Mouse (Mus musculus) liver, embryonic 15.5 days (tissue): ENCODE measurements around the gene F2rl1. TPM values are rescaled to one million over a fixed set of nuclear protein-coding genes. Genes with fewer than 3 reads are reported as not detected.

Source experiments
- ATAC-seq: fragments of 200-750 bp; cut with Nextera tagmentation; 2 replicates; pipeline ENCODE4 v1.8.0; 2017; ENCODE audit warnings: moderate number of reproducible peaks, mild to moderate bottlenecking, moderate library complexity; ENCODE audit not compliant: insufficient read depth
- H3K27ac ChIP-seq: fragments of 300-500 bp; sonication (generic); replicated peaks from 2 replicates; pipeline ENCODE4 v1.5.1; 2015; ENCODE audit warnings: mild to moderate bottlenecking, inconsistent platforms
- H3K27me3 ChIP-seq: fragments of 300-500 bp; sonication (generic); 2 replicates; pipeline ENCODE4 v1.6.1; 2015; ENCODE audit warnings: mild to moderate bottlenecking, inconsistent platforms
- H3K36me3 ChIP-seq: fragments of 300-500 bp; sonication (generic); replicated peaks from 2 replicates; pipeline ENCODE4 v1.6.1; 2015; ENCODE audit warnings: moderate library complexity, mild to moderate bottlenecking, inconsistent platforms
- H3K4me1 ChIP-seq: fragments of 300-500 bp; sonication (generic); replicated peaks from 2 replicates; pipeline ENCODE4 v1.6.1; 2015; ENCODE audit warnings: inconsistent platforms
- H3K4me2 ChIP-seq: fragments of 300-500 bp; sonication (generic); 2 replicates; pipeline ENCODE4 v1.6.1; 2015; ENCODE audit warnings: moderate library complexity, mild to moderate bottlenecking, inconsistent platforms
- H3K4me3 ChIP-seq: fragments of 300-500 bp; sonication (generic); replicated peaks from 2 replicates; pipeline ENCODE4 v1.5.1; 2015; ENCODE audit warnings: mild to moderate bottlenecking, inconsistent platforms
- H3K9ac ChIP-seq: fragments of 300-500 bp; sonication (generic); 2 replicates; pipeline ENCODE4 v1.6.1; 2015; ENCODE audit warnings: moderate library complexity, mild to moderate bottlenecking, inconsistent platforms
- H3K9me3 ChIP-seq: fragments of 300-500 bp; sonication (generic); replicated peaks from 2 replicates; pipeline ENCODE4 v1.6.1; 2016; ENCODE audit warnings: inconsistent platforms
- WGBS: fragments of 180-500 bp; shearing (Covaris S2); methylation state at CpG from one replicate; pipeline ENCODE4 v1.1.7; 2015; ENCODE audit warnings: mixed read lengths; ENCODE audit not compliant: insufficient replicate concordance; 5-methylcytosine and 5-hydroxymethylcytosine counted together
- polyA plus RNA-seq: library from polyadenylated mRNA; unstranded; fragments of >200 nt; fragmentation: Nextera tagmentation; extraction: Ambion mirVana; gene quantifications from 2 replicates; pipeline ENCODE4 v1.2.1, GENCODE M21; 2015

F2rl1 gene
- polyA plus RNA-seq, 1 experiment from 2014 or later, result 0.47 TPM

DNA sequence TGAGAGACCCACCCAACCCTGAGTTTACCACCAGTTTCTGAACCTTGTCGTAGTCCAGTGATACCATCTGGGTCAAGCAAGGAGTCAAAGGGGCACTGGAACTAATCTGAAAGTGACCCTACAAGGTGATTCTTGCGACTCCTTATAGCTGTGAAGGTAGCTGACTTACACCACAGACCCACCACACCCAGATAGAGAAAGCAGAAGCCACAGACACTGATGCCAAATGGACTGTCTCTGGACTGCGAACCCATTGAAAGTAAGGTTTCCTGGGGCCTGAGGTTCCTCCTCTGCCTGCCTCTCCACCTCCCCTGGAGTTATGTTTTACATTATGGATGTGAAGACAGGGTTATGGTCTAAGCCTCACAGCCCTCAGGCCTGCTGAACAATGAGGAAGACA, 28.4 kb downstream of the F2rl1 start:
- 68% methylated on average over 3 of the region's 3 CpGs for WGBS

DNA sequence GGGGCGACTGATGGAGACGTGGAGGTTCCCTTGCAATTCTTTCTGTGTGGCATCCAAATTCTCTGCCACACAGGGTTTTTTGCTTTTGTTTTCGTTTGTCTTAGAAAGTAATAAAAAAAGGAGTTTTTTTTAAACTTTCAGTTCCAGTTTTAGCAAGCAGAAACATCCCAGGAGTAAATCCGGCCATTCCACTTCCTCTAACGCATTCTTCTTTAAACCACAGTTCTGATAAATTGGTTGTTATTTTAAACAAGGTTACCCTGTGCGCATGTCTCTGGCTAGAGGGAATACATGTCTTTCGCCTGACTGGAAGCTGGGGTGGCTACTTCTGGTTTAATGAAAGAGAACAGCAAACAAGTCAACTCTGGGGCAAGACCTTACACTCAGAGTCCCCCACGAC, 30.2 kb downstream of the F2rl1 start:
- Histone ChIP-seq H3K4me1 (no peaks in the 10 kb centered on the region), H3K9me3 (no peaks in the 10 kb centered on the region), H3K27me3 (no peaks in the 10 kb centered on the region; the same call in 1 of the 2 replicates), H3K27ac (no peak overlapping the region), H3K36me3 (no peaks in the 10 kb centered on the region), H3K4me2 (no peak overlapping the region), H3K9ac (no peak overlapping the region), H3K4me3 (no peak overlapping the region)
- no peak for ATAC-seq
- WGBS, result 39% methylated on average over 8 of the region's 8 CpGs

More for the DNA sequence above, 28.4 kb downstream of the F2rl1 start:
- Histone ChIP-seq H3K36me3 (no peaks in the 10 kb centered on the region), H3K4me1 (no peaks in the 10 kb centered on the region), H3K4me2 (no peak overlapping the region), H3K9me3 (no peaks in the 10 kb centered on the region), H3K27me3 (no peaks in the 10 kb centered on the region), H3K4me3 (no peak overlapping the region), H3K9ac (no peak overlapping the region), H3K27ac (no peak overlapping the region)
- ATAC-seq, result no peak

DNA sequence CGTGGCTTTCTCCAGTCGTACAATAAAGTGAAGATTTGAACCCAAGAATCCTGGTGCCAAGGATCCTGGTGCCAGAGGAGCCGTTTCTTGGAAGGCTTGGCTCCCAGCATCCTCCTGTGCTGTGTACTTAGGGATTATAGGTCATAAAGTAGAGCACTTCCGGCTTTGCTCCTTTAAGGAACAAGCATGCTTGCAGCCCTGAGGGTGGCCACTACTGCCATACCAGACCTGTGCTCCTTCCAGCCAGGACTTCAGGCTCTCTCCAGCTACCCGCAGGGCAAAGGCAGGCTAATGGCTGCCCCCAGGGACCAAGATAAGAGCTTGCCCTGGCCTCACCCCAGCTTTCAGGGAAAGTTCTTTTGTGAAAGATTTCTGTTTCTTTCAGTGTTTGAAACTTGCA, 31.7 kb downstream of the F2rl1 start:
- H3K4me3 ChIP-seq, result no peak overlapping the region
- no peak for ATAC-seq
- H3K27ac ChIP-seq, result no peak overlapping the region
- H3K4me1 ChIP-seq, result no peaks in the 10 kb centered on the region
- H3K27me3 ChIP-seq, result no peaks in the 10 kb centered on the region; the same call in 1 of the 2 replicates
- 52% methylated on average over 5 of the region's 5 CpGs for WGBS
- no peak overlapping the region for H3K9ac ChIP-seq
- no peaks in the 10 kb centered on the region for H3K36me3 ChIP-seq
- no peaks in the 10 kb centered on the region for H3K9me3 ChIP-seq
- H3K4me2 ChIP-seq, result no peak overlapping the region

DNA sequence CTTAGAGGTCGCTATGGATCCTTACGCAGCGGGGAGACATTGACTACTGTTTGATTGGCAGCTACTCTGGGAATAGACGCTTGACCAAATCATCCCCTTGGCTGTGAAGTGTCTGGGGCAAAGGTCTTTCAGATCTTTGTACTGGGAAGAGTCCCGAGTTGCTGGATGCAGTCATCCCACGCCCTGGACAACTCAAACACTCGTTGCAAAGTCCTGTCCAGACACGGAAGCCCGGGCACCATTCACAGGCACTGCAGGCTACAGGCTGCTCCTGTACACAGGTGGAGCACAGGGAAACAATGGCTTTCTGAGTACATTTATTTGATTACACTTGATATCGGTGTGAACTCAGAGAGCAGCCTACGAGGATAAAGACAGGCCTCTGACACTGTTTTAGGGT, 33.7 kb downstream of the F2rl1 start:
- WGBS, result 58% methylated on average over 11 of the region's 11 CpGs
- no peak for ATAC-seq
- Histone ChIP-seq H3K27me3 (peaks cover 5% of the 10 kb centered on the region), H3K9ac (no peak overlapping the region), H3K36me3 (no peaks in the 10 kb centered on the region), H3K4me2 (no peak overlapping the region), H3K9me3 (no peaks in the 10 kb centered on the region), H3K27ac (no peak overlapping the region), H3K4me3 (no peak overlapping the region), H3K4me1 (no peaks in the 10 kb centered on the region)

DNA sequence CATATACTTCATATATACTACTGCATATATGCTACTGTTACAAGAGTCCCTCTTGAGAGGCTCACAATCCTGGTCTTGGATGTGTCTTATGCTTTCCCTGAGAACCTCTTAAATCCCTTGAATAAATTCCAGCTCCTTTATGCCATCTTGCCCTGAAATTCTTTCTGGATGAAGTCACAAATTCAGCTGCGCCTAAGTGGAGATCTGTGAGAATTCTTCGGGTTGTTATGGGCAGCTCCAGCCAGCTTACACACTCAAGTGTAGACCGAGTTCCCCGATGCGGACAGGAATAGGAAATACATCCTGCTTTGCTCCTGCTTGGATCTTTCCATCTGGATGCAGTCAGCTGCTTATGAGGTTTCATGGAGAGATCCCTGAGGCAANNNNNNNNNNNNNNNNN, 40.4 kb downstream of the F2rl1 start:
- no peak overlapping the region for H3K4me3 ChIP-seq
- no peaks in the 10 kb centered on the region for H3K4me1 ChIP-seq
- no peak for ATAC-seq
- no peak overlapping the region for H3K27ac ChIP-seq
- 50% methylated on average over 5 of the region's 5 CpGs for WGBS
- H3K36me3 ChIP-seq, result no peaks in the 10 kb centered on the region
- H3K27me3 ChIP-seq, result peaks cover 17% of the 10 kb centered on the region
- H3K9ac ChIP-seq, result no peak overlapping the region
- no peak overlapping the region for H3K4me2 ChIP-seq
- H3K9me3 ChIP-seq, result no peaks in the 10 kb centered on the region

DNA sequence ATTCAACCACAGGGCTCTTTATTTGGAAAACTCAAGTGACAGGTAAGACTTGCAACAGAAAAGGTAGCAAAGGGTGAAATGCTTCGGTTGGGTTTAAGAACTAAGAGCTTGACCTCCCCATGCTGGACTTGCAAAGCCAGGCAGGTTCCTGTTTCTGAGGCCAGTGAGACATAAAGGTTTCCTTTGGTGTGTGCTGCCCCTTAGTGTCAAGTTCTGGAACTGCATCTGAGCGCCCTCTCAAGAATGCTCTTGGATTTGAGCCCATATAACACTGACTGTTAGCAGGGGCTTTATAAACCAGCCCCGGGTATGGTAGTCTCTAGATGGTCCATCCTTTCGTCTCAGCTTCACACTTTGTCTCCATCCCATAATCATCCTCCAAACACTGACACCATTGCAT, 43.6 kb downstream of the F2rl1 start:
- Histone ChIP-seq H3K4me2 (no peak overlapping the region), H3K27me3 (peaks cover 23% of the 10 kb centered on the region), H3K4me3 (no peak overlapping the region), H3K4me1 (peaks cover 6% of the 10 kb centered on the region; the same call in 1 of the 2 replicates), H3K9ac (no peak overlapping the region), H3K9me3 (no peaks in the 10 kb centered on the region), H3K27ac (no peak overlapping the region), H3K36me3 (no peaks in the 10 kb centered on the region)
- 2% methylated on average over 4 of the region's 4 CpGs for WGBS
- no peak for ATAC-seq

DNA sequence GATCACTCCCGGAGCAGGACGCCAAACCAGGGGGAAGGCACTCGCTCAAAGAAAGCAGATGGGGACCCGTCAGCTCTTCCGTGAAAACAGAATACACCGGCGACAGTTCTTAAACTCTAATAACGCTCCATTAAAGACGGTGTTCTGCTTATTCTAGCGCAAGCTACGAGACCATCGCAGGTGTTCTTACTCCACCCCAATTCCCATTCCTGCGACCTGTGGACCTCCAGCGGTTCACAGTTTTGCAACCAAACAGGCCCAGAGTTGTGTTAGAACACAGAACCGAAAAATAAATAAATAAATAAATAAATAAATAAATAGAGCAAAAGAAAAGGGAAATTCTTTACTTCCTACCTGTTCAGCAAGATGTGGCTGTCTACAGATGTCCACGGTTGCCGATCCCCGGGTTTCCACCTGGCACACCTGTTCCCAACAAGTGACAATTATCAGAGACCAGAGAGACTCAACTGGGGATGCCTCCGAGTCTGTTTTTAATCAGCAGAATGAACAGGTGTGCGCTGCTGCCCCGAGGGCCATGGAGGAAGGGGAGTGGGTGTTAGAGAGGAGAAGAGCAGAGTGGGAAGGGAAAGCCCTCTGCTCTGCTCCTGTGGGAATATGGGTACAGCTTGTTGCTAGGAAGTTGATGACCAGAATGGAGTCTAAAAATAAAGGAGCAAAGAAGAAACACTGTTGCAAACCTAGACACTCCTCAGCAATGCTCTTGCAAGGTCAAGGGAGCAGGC, 46.2 kb downstream of the F2rl1 start, which contains the start of gene S100z:
TSS of gene S100z (minus strand) at position 51 of the 743 bp plus-strand sequence.
- Histone ChIP-seq H3K9me3 (no peaks in the 10 kb centered on the region), H3K27ac (no peak within 1 kb of the TSS), H3K27me3 (peaks cover 17% of the 10 kb centered on the region), H3K36me3 (no peaks in the 10 kb centered on the region), H3K4me2 (no peak within 1 kb of the TSS), H3K4me1 (peaks cover 32% of the 10 kb centered on the region), H3K4me3 (no peak within 1 kb of the TSS), H3K9ac (no peak within 1 kb of the TSS)
- no peak for ATAC-seq
- whole genome bisulfite sequencing, result 83% methylated on average over 21 of the region's 21 CpGs

DNA sequence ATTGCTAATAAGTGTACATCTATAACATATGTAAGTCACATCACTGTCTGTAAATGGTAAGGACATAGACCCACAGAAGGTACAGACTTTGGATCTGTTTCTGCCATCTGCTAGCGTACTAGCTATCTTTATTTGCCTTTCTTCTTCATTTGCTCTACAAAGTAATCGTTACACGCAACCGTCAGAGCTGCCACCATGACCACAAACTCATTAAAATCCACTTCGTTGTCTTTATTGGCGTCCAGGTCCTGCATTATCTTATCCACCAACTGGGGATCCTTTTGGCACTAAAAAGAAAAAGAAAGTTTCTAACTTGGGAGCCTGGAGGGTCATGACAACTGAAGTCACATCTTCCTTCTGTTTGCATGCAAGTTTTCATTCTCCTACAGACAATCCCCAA, 47.9 kb downstream of the F2rl1 start:
- no peaks in the 10 kb centered on the region for H3K9me3 ChIP-seq
- no peak overlapping the region for H3K9ac ChIP-seq
- H3K4me2 ChIP-seq, result no peak overlapping the region
- peaks cover 34% of the 10 kb centered on the region for H3K4me1 ChIP-seq
- 31% methylated on average over 6 of the region's 6 CpGs for WGBS
- H3K27ac ChIP-seq, result no peak overlapping the region
- no peak overlapping the region for H3K4me3 ChIP-seq
- no peaks in the 10 kb centered on the region for H3K36me3 ChIP-seq
- no peak for ATAC-seq
- peaks cover 11% of the 10 kb centered on the region; the same call in 1 of the 2 replicates for H3K27me3 ChIP-seq

DNA sequence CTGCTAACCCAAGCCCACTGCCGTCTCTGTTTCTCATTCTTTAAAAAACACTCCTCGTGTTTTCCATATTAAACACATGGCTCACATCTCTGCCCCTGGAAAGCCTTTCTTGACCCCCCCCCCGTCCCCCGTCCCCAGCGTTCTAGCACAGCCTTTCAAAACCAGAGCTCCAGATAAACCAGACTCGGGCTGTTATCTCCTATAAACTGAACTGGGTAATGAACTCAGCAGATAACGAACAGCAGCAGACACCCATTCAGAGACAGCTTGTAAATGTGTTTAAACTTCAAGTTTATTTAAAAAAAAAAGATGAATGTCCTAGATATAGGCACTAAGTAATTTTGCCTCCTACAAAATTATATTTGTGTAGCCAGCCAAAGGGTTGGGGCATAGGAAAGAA, 49.9 kb downstream of the F2rl1 start:
- Histone ChIP-seq H3K4me1 (peaks cover 34% of the 10 kb centered on the region), H3K9ac (no peak overlapping the region), H3K4me2 (peak overlapping the region; percentile 32), H3K9me3 (no peaks in the 10 kb centered on the region), H3K36me3 (no peaks in the 10 kb centered on the region), H3K4me3 (no peak overlapping the region), H3K27me3 (peaks cover 11% of the 10 kb centered on the region; the same call in 1 of the 2 replicates), H3K27ac (peak overlapping the region; percentile 34; the same call in 1 of the 2 replicates)
- WGBS, result 23% methylated on average over 7 of the region's 7 CpGs
- ATAC-seq, result peak; percentile 63

DNA sequence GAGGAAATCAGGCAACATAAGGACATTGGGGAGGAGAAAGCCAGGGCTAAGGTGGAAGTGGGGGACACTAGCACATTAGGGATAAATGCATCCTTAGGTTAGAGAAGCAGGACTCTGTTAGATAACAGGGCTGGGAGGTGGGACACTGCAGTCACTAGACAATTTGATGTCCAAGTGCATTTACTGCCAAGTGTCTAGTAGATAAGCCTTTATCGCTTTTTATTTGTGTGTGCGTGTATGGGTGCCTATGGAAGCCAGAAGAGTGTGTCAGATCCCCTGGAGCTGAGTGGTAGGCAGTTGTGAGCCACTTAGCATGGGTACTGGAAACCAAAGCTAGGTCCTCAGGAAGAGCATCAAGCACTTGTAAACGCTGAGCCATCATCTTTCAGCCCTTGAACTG, 50.7 kb downstream of the F2rl1 start:
- peak; percentile 82 for ATAC-seq
- H3K27me3 ChIP-seq, result peaks cover 9% of the 10 kb centered on the region; the same call in 1 of the 2 replicates
- H3K4me2 ChIP-seq, result peak overlapping the region; percentile 32
- peaks cover 34% of the 10 kb centered on the region for H3K4me1 ChIP-seq
- peak overlapping the region; percentile 34; the same call in 1 of the 2 replicates for H3K27ac ChIP-seq
- no peak overlapping the region for H3K9ac ChIP-seq
- H3K9me3 ChIP-seq, result no peaks in the 10 kb centered on the region
- WGBS, result 25% methylated on average over 3 of the region's 3 CpGs
- H3K36me3 ChIP-seq, result no peaks in the 10 kb centered on the region
- no peak overlapping the region for H3K4me3 ChIP-seq

DNA sequence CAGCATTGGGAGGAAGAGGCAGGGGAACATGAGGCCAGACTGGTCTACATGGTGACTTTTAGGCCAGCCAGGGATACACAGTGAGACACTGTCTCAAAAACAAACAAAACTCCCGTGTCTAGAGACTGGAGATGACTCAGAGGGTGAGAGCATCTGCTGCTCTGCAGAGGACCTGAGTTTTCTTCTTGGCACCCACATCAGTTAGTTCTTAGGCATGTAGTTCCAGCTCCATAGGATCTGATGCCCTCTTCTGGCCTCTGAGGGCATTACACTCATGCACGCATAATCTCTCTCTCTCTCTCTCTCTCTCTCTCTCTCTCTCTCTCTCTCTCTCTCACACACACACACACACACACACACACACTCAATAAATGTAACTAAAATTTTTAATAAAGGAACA, 54.1 kb downstream of the F2rl1 start:
- no peak overlapping the region for H3K4me3 ChIP-seq
- peaks cover 23% of the 10 kb centered on the region for H3K4me1 ChIP-seq
- no peaks in the 10 kb centered on the region for H3K9me3 ChIP-seq
- no peak overlapping the region for H3K9ac ChIP-seq
- no peaks in the 10 kb centered on the region for H3K36me3 ChIP-seq
- H3K27me3 ChIP-seq, result no peaks in the 10 kb centered on the region
- no peak overlapping the region for H3K27ac ChIP-seq
- no peak overlapping the region for H3K4me2 ChIP-seq
- ATAC-seq, result no peak
- WGBS, result 62% methylated on average over 2 of the region's 2 CpGs
